Mouse (Mus musculus) kidney, embryonic 16.5 days (tissue): ENCODE results near the gene Psmd11. TPM values are rescaled to one million over a fixed set of nuclear protein-coding genes. Genes with fewer than 3 reads are reported as not detected.
"Not testable (repeated sequence)": the region's sequence is repeated elsewhere in the genome, so short reads cannot be mapped to it uniquely, and the experiment has no call there.

Experiments
- ATAC-seq: fragments of 200-750 bp; cut with Nextera tagmentation; 2 replicates; pipeline ENCODE4 v1.8.0; 2017; ENCODE audit warnings: moderate TSS enrichment; ENCODE audit not compliant: low FRiP score, low TSS enrichment
- H3K27ac ChIP-seq: fragments of 300-500 bp; sonication (generic); 2 replicates; pipeline ENCODE4 v1.5.1; 2014; ENCODE audit warnings: low read length
- H3K27me3 ChIP-seq: fragments of 300-500 bp; sonication (generic); 2 replicates; pipeline ENCODE4 v1.6.1; 2014; ENCODE audit warnings: low read length, control low read depth, mixed read lengths; ENCODE audit not compliant: insufficient read depth
- H3K36me3 ChIP-seq: fragments of 300-500 bp; sonication (generic); 2 replicates; pipeline ENCODE4 v1.6.1; 2014; ENCODE audit warnings: low read length, control low read depth, mixed read lengths; ENCODE audit not compliant: insufficient read depth
- H3K4me1 ChIP-seq: fragments of 300-500 bp; sonication (generic); 2 replicates; pipeline ENCODE4 v1.6.1; 2014; ENCODE audit warnings: low read length, control low read depth, mixed read lengths; ENCODE audit not compliant: insufficient read depth
- H3K4me2 ChIP-seq: fragments of 300-500 bp; sonication (generic); replicated peaks from 2 replicates; pipeline ENCODE4 v1.6.1; 2014; ENCODE audit warnings: low read depth, low read length
- H3K4me3 ChIP-seq: fragments of 300-500 bp; sonication (generic); 2 replicates; pipeline ENCODE4 v1.5.1; 2014; ENCODE audit warnings: mild to moderate bottlenecking, low read length
- H3K9ac ChIP-seq: fragments of 300-500 bp; sonication (generic); replicated peaks from 2 replicates; pipeline ENCODE4 v1.6.1; 2014; ENCODE audit warnings: low read length
- H3K9me3 ChIP-seq: fragments of 300-500 bp; sonication (generic); 2 replicates; pipeline ENCODE4 v1.6.1; 2016; ENCODE audit warnings: low read length, control low read depth
- WGBS: fragments of 180-500 bp; shearing (Covaris S2); extraction: QIAGEN DNeasy Blood & Tissue Kit; methylation state at CpG from one replicate; pipeline ENCODE4 v1.1.7; 2014; 5-methylcytosine and 5-hydroxymethylcytosine counted together
- polyA plus RNA-seq: library from polyadenylated mRNA; unstranded; fragments of >200 nt; fragmentation: Nextera tagmentation; extraction: Ambion mirVana; gene quantifications from 2 replicates; pipeline ENCODE4 v1.2.1, GENCODE M21; 2015

Gene Psmd11
- polyA plus RNA-seq, 1 experiment from 2014 or later, result 321 TPM

GRCm38 (mm10) chr11:80424691-80425090, 3.7 kb upstream of the Psmd11 start:
- Histone ChIP-seq H3K9me3 (no peaks in the 10 kb centered on the region), H3K4me1 (peaks cover 3% of the 10 kb centered on the region), H3K4me2 (no peak overlapping the region), H3K4me3 (no peak overlapping the region), H3K27me3 (no peaks in the 10 kb centered on the region), H3K9ac (no peak overlapping the region), H3K27ac (no peak overlapping the region), H3K36me3 (no peaks in the 10 kb centered on the region)
- no peak for ATAC-seq
- WGBS, result 79% methylated on average over 2 of the region's 2 CpGs

GRCm38 (mm10) chr11:80425247-80425778, 3.1 kb upstream of the Psmd11 start:
- WGBS, result 64% methylated on average over 5 of the region's 5 CpGs
- Histone ChIP-seq H3K27me3 (no peaks in the 10 kb centered on the region), H3K9me3 (no peaks in the 10 kb centered on the region), H3K9ac (no peak overlapping the region), H3K4me2 (no peak overlapping the region), H3K4me3 (no peak overlapping the region), H3K4me1 (peaks cover 6% of the 10 kb centered on the region), H3K27ac (no peak overlapping the region), H3K36me3 (no peaks in the 10 kb centered on the region)
- ATAC-seq, result no peak

GRCm38 (mm10) chr11:80426029-80426813, 2.2 kb upstream of the Psmd11 start:
- not testable (repeated sequence) for H3K27ac ChIP-seq, H3K4me3 ChIP-seq, H3K36me3 ChIP-seq, H3K9ac ChIP-seq, H3K9me3 ChIP-seq, ATAC-seq, H3K4me2 ChIP-seq, H3K27me3 ChIP-seq, H3K4me1 ChIP-seq
- WGBS, result 76% methylated on average over 16 of the region's 16 CpGs

- Histone ChIP-seq H3K9ac (peak overlapping the region; percentile 96), H3K4me2 (peak overlapping the region; percentile 65), H3K4me3 (peak overlapping the region; percentile 98), H3K36me3 (peaks cover 8% of the 10 kb centered on the region; the same call in 1 of the 2 replicates), H3K4me1 (peaks cover 9% of the 10 kb centered on the region), H3K27ac (peak overlapping the region; percentile 82), H3K27me3 (no peaks in the 10 kb centered on the region), H3K9me3 (no peaks in the 10 kb centered on the region)
- WGBS, result under 1% methylated on average over 37 of the region's 37 CpGs
- no peak; the same call in 1 of the 2 replicates for ATAC-seq
Observed at GRCm38 (mm10) chr11:80429009-80429475, 627 bp downstream of the Psmd11 start.

GRCm38 (mm10) chr11:80429500-80430166, 1.2 kb downstream of the Psmd11 start:
- ATAC-seq, result no peak
- Histone ChIP-seq H3K9ac (peak overlapping the region; percentile 96), H3K4me1 (peaks cover 9% of the 10 kb centered on the region), H3K4me3 (peak overlapping the region; percentile 98), H3K27me3 (no peaks in the 10 kb centered on the region), H3K4me2 (peak overlapping the region; percentile 65), H3K27ac (no peak overlapping the region), H3K9me3 (no peaks in the 10 kb centered on the region), H3K36me3 (peaks cover 11% of the 10 kb centered on the region; the same call in 1 of the 2 replicates)
- 56% methylated on average over 14 of the region's 14 CpGs for WGBS

GRCm38 (mm10) chr11:80430366-80430910, 2.0 kb downstream of the Psmd11 start:
- Histone ChIP-seq H3K4me2 (no peak overlapping the region), H3K4me3 (no peak overlapping the region), H3K9me3 (no peaks in the 10 kb centered on the region), H3K4me1 (peaks cover 9% of the 10 kb centered on the region), H3K36me3 (peaks cover 12% of the 10 kb centered on the region; the same call in 1 of the 2 replicates), H3K27ac (no peak overlapping the region), H3K9ac (no peak overlapping the region), H3K27me3 (no peaks in the 10 kb centered on the region)
- 79% methylated on average over 3 of the region's 3 CpGs for WGBS
- no peak for ATAC-seq

GRCm38 (mm10) chr11:80446916-80447315, 18.5 kb downstream of the Psmd11 start:
- H3K9ac ChIP-seq, result no peak overlapping the region
- H3K4me3 ChIP-seq, result no peak overlapping the region
- H3K27me3 ChIP-seq, result no peaks in the 10 kb centered on the region
- ATAC-seq, result no peak
- H3K36me3 ChIP-seq, result peaks cover 45% of the 10 kb centered on the region
- no peak overlapping the region for H3K27ac ChIP-seq
- H3K4me2 ChIP-seq, result no peak overlapping the region
- H3K9me3 ChIP-seq, result no peaks in the 10 kb centered on the region
- 92% methylated on average over 3 of the region's 3 CpGs for WGBS
- no peaks in the 10 kb centered on the region for H3K4me1 ChIP-seq

GRCm38 (mm10) chr11:80449859-80450258, 21.4 kb downstream of the Psmd11 start:
- Histone ChIP-seq H3K9ac (no peak overlapping the region), H3K36me3 (peaks cover 46% of the 10 kb centered on the region), H3K4me2 (no peak overlapping the region), H3K4me3 (no peak overlapping the region), H3K27ac (no peak overlapping the region), H3K27me3 (no peaks in the 10 kb centered on the region), H3K4me1 (no peaks in the 10 kb centered on the region), H3K9me3 (no peaks in the 10 kb centered on the region)
- 82% methylated on average over 2 of the region's 2 CpGs for WGBS
- no peak for ATAC-seq

- H3K9me3 ChIP-seq, result no peaks in the 10 kb centered on the region
- no peak overlapping the region for H3K27ac ChIP-seq
- no peaks in the 10 kb centered on the region for H3K27me3 ChIP-seq
- H3K4me1 ChIP-seq, result no peaks in the 10 kb centered on the region
- H3K4me3 ChIP-seq, result no peak overlapping the region
- peaks cover 33% of the 10 kb centered on the region for H3K36me3 ChIP-seq
- 91% methylated on average over 3 of the region's 3 CpGs for WGBS
- H3K4me2 ChIP-seq, result no peak overlapping the region
- H3K9ac ChIP-seq, result no peak overlapping the region
- no peak for ATAC-seq
Observed at GRCm38 (mm10) chr11:80452242-80452641, 23.8 kb downstream of the Psmd11 start.
